Mouse (Mus musculus) B cell, adult (primary cell): ENCODE measurements around the gene Harbi1. TPM values are rescaled to one million over a fixed set of nuclear protein-coding genes. Genes with fewer than 3 reads are reported as not detected.

Experiments used
- total RNA-seq: library from RNA; stranded (reverse); gene quantifications from 4 replicates; pipeline ENCODE4 v1.2.4, GENCODE M21; 2023; ENCODE audit not compliant: inconsistent age

The Harbi1 gene
- total RNA-seq = 8.3 to 14.5 TPM (median 11.0 TPM) in 4 replicates

DNA sequence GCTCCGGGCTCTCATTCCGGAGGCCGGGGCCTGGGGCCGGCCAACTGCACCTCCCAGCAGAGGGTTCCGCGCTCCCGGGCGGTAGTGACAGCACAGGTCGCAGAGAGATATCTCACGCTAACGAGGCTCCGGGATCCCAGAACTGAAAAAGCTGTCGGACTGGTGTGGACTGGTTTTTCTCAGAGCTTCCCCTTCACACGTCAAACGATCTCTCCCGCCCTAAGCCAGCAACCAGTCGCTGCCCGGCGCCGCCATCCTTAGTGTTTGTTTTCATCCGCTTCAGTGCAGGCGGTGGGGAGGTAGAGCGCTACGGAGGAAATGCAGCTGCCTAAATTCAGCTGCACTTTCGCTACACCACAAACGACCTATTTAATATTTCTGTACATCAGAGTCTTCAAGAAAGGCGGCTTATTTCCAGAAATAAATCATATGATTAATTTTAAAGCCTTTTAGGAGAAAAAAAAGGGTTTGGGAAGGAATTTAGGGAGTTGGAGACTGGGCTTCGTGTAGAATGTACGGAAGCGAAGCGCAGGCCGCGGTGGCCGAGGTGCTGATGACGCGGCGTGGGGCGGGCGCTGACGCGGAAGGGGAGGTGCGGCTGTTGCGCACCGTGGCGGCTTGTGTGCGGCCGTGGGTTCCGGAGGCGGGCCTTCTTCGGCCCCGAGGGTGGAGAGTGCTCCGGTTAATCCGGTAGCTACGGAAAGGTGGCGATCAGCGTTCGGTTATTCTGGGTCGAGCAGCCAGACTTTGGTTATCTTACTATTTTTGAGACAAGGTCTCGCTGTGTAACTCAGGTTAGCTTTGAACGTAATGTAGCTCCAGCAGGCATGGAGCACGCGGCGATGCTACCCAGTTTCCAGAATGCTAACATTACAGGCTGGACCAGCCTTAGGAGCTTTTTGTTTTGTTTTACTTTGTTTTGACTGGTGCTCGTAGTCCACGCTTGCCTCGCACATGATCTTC lies at the start of gene Harbi1, which contains the start of gene Atg13:
Harbi1 (plus strand) TSS at position 581 of the 963 bp plus-strand sequence.
Atg13 (minus strand) TSS at position 305 of the 963 bp plus-strand sequence.

DNA sequence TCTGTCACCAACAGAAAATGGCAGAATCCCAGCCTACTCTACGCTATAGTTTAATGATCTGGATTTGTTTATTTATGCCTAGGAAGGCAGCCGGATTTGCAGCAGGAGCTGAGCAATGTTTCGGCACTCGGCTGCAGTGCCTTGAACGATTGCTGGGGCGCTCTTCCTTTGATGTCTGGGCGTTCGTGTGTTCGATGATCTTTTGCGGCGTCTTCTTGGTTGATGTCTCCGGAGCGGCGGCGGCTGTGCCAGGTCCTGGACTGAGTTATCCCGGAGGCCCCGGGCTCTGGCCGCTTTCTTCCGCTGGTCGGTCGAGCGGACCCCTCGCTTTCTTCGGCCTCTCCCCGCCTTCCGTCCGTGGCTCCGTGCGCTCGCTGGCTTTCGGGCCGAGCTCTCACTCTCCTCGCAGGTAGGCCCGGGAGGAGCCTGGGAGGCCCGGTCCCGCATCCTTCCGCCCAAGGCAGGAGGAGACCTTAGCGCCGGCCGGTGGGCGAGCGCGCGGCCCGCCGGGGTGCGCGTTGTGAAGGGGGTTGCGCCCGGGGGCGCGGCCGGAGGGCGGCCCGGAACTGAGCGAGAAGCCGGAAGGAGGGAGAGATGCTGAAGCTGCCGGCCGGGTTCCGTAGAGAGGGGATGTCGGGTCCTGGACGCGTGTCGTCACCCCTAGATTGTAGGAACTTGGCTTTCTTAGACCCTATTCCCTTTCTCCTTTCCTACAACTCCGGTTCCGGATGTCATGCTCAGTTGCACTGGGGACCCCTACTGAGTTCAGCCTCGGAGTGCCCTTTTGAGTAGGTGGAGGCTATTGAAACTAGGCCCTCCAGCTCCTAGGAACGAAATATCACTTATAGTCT lies 19.5 kb downstream of the Harbi1 start, which contains the start of gene Ambra1:
Ambra1 (plus strand) TSS at position 164 of the 851 bp plus-strand sequence.

Other genes with a start within 250 kb of the Harbi1 start
- 35.1 to 40.5 TPM (median 36.7 TPM) in 4 replicates for gene Ckap5, start 184.1 kb upstream of the Harbi1 start, total RNA-seq
- 0.54 TPM in 1 of 4 replicates, not detected in the others for gene F2, start 74.4 kb upstream of the Harbi1 start, total RNA-seq
- gene Zfp408, start 61.1 kb upstream of the Harbi1 start, total RNA-seq = 21.0 to 35.3 TPM (median 29.7 TPM) in 4 replicates
- gene Arhgap1, start 61.0 kb upstream of the Harbi1 start, total RNA-seq = 58.9 to 66.5 TPM (median 63.2 TPM) in 4 replicates
- 32.6 to 37.8 TPM (median 35.8 TPM) in 4 replicates for gene Atg13, start 276 bp upstream of the Harbi1 start, total RNA-seq
- gene Ambra1, start 19.3 kb downstream of the Harbi1 start, total RNA-seq = 56.6 to 60.5 TPM (median 58.8 TPM) in 4 replicates
- 1.2 to 1.6 TPM (median 1.4 TPM) in 4 replicates for gene Chrm4, start 216.4 kb downstream of the Harbi1 start, total RNA-seq
- gene Mdk, start 221.4 kb downstream of the Harbi1 start, total RNA-seq = 2.0 to 2.4 TPM (median 2.1 TPM) in 4 replicates
- gene Gm9821, start 234.9 kb downstream of the Harbi1 start, total RNA-seq = 0.26 to 0.51 TPM (median 0.31 TPM) in 4 replicates